Mouse (Mus musculus): Measurements from ENCODE around the gene Dguok. TPM values are rescaled to one million over a fixed set of nuclear protein-coding genes. Genes with fewer than 3 reads are reported as not detected.
A peak's percentile ranks its signal among the peaks of the same experiment; 100 is the strongest.

Gene Dguok
- polyA plus RNA-seq, 1 experiment from 2014 or later, result 63.6 TPM

GRCm38 (mm10) chr6:83471739-83472138 is 35.0 kb downstream of the Dguok start:
- Histone ChIP-seq H3K36me3 (replicated peaks) (peaks cover 3% of the 10 kb centered on the region; the same call in 1 of the 2 replicates), H3K9me3 (no peaks in the 10 kb centered on the region), H3K27me3 (ENCODE audit: poor library complexity, severe bottlenecking) (no peaks in the 10 kb centered on the region), H3K4me1 (peaks cover 13% of the 10 kb centered on the region), H3K4me3 (no peak overlapping the region), H3K27ac (no peak overlapping the region)
- DNase-seq (ENCODE audit: extremely low spot score, low spot score), result no peak
- 90% methylated on average over 7 of the region's 7 CpGs for WGBS

GRCm38 (mm10) chr6:83464011-83464410 is 42.8 kb downstream of the Dguok start:
- H3K4me3 ChIP-seq, result no peak overlapping the region
- no peaks in the 10 kb centered on the region for H3K36me3 ChIP-seq (replicated peaks)
- no peak overlapping the region for H3K27ac ChIP-seq
- H3K9me3 ChIP-seq, result no peaks in the 10 kb centered on the region
- DNase-seq (ENCODE audit: extremely low spot score, low spot score), result no peak
- 0 out of 2 replicates have a peak, but pooled peaks cover under 1% of the 10 kb centered on the region for H3K27me3 ChIP-seq (ENCODE audit: poor library complexity, severe bottlenecking)
- peaks cover 14% of the 10 kb centered on the region for H3K4me1 ChIP-seq

- DNase-seq (ENCODE audit: extremely low spot score, low spot score), result no peak
- H3K9me3 ChIP-seq, result no peaks in the 10 kb centered on the region
- WGBS, result 86% methylated on average over 4 of the region's 4 CpGs
- no peak within 1 kb of the TSS for H3K27ac ChIP-seq
- H3K4me3 ChIP-seq, result no peak within 1 kb of the TSS
- peaks cover 49% of the 10 kb centered on the region for H3K4me1 ChIP-seq
- peaks cover 9% of the 10 kb centered on the region for H3K36me3 ChIP-seq (replicated peaks)
- peaks cover 11% of the 10 kb centered on the region; the same call in 1 of the 2 replicates for H3K27me3 ChIP-seq (ENCODE audit: poor library complexity, severe bottlenecking)
Observed at GRCm38 (mm10) chr6:83459034-83459644, 47.6 kb downstream of the Dguok start, which contains the start of gene Tet3. TSS of gene Tet3 (minus strand) at chr6:83459084.

- DNase-seq (ENCODE audit: extremely low spot score, low spot score), result peak; percentile 71
- Histone ChIP-seq H3K27ac (peak overlapping the region; percentile 100), H3K27me3 (ENCODE audit: poor library complexity, severe bottlenecking) (peaks cover 11% of the 10 kb centered on the region; the same call in 1 of the 2 replicates), H3K9me3 (no peaks in the 10 kb centered on the region), H3K4me1 (peaks cover 68% of the 10 kb centered on the region), H3K36me3 (replicated peaks) (peaks cover 25% of the 10 kb centered on the region), H3K4me3 (peak overlapping the region; percentile 90)
- 3% methylated on average over 33 of the region's 33 CpGs for WGBS
Observed at GRCm38 (mm10) chr6:83456984-83457810, 49.6 kb downstream of the Dguok start.

- peaks cover 11% of the 10 kb centered on the region; the same call in 1 of the 2 replicates for H3K27me3 ChIP-seq (ENCODE audit: poor library complexity, severe bottlenecking)
- peak overlapping the region; percentile 90 for H3K4me3 ChIP-seq
- peak; percentile 73 for DNase-seq (ENCODE audit: extremely low spot score, low spot score)
- peaks cover 33% of the 10 kb centered on the region for H3K36me3 ChIP-seq (replicated peaks)
- H3K27ac ChIP-seq, result peak overlapping the region; percentile 100
- WGBS, result under 1% methylated on average over 84 of the region's 105 CpGs
- H3K4me1 ChIP-seq, result peaks cover 75% of the 10 kb centered on the region
- no peaks in the 10 kb centered on the region for H3K9me3 ChIP-seq
Observed at GRCm38 (mm10) chr6:83456131-83456983, 50.4 kb downstream of the Dguok start.

GRCm38 (mm10) chr6:83455328-83456130 is 51.2 kb downstream of the Dguok start:
- H3K9me3 ChIP-seq, result no peaks in the 10 kb centered on the region
- peaks cover 42% of the 10 kb centered on the region for H3K36me3 ChIP-seq (replicated peaks)
- DNase-seq (ENCODE audit: extremely low spot score, low spot score), result no peak
- H3K4me3 ChIP-seq, result peak overlapping the region; percentile 90
- peaks cover 11% of the 10 kb centered on the region; the same call in 1 of the 2 replicates for H3K27me3 ChIP-seq (ENCODE audit: poor library complexity, severe bottlenecking)
- peaks cover 83% of the 10 kb centered on the region for H3K4me1 ChIP-seq
- H3K27ac ChIP-seq, result peak overlapping the region; percentile 100
- 2% methylated on average over 34 of the region's 41 CpGs for WGBS

- Histone ChIP-seq H3K27me3 (ENCODE audit: poor library complexity, severe bottlenecking) (peaks cover 7% of the 10 kb centered on the region; the same call in 1 of the 2 replicates), H3K27ac (peak overlapping the region; percentile 100), H3K9me3 (no peaks in the 10 kb centered on the region), H3K36me3 (replicated peaks) (peaks cover 60% of the 10 kb centered on the region), H3K4me3 (peak overlapping the region; percentile 90), H3K4me1 (peaks cover 96% of the 10 kb centered on the region)
- 60% methylated on average over 11 of the region's 11 CpGs for WGBS
- no peak for DNase-seq (ENCODE audit: extremely low spot score, low spot score)
Observed at GRCm38 (mm10) chr6:83453706-83454105, 53.1 kb downstream of the Dguok start.

GRCm38 (mm10) chr6:83450451-83451303 is 56.1 kb downstream of the Dguok start:
- no peaks in the 10 kb centered on the region for H3K27me3 ChIP-seq (ENCODE audit: poor library complexity, severe bottlenecking)
- peaks cover 91% of the 10 kb centered on the region for H3K4me1 ChIP-seq
- no peak overlapping the region for H3K27ac ChIP-seq
- no peaks in the 10 kb centered on the region for H3K9me3 ChIP-seq
- WGBS, result 79% methylated on average over 9 of the region's 9 CpGs
- DNase-seq (ENCODE audit: extremely low spot score, low spot score), result no peak
- H3K36me3 ChIP-seq (replicated peaks), result peaks cover 90% of the 10 kb centered on the region
- H3K4me3 ChIP-seq, result no peak overlapping the region

- no peak for DNase-seq (ENCODE audit: extremely low spot score, low spot score)
- peaks cover 97% of the 10 kb centered on the region for H3K36me3 ChIP-seq (replicated peaks)
- peaks cover 91% of the 10 kb centered on the region for H3K4me1 ChIP-seq
- WGBS, result 82% methylated on average over 3 of the region's 3 CpGs
- no peaks in the 10 kb centered on the region for H3K9me3 ChIP-seq
- H3K4me3 ChIP-seq, result no peak overlapping the region
- H3K27ac ChIP-seq, result no peak overlapping the region
- no peaks in the 10 kb centered on the region for H3K27me3 ChIP-seq (ENCODE audit: poor library complexity, severe bottlenecking)
Observed at GRCm38 (mm10) chr6:83449440-83449839, 57.3 kb downstream of the Dguok start.

- Histone ChIP-seq H3K36me3 (replicated peaks) (peaks cover 94% of the 10 kb centered on the region), H3K4me3 (no peak overlapping the region), H3K4me1 (peaks cover 91% of the 10 kb centered on the region), H3K27me3 (ENCODE audit: poor library complexity, severe bottlenecking) (no peaks in the 10 kb centered on the region), H3K27ac (no peak overlapping the region), H3K9me3 (no peaks in the 10 kb centered on the region)
- DNase-seq (ENCODE audit: extremely low spot score, low spot score), result no peak
- 86% methylated on average over 4 of the region's 4 CpGs for WGBS
Observed at GRCm38 (mm10) chr6:83448911-83449310, 57.9 kb downstream of the Dguok start.

GRCm38 (mm10) chr6:83447031-83447430 is 59.7 kb downstream of the Dguok start:
- no peak overlapping the region for H3K27ac ChIP-seq
- H3K4me1 ChIP-seq, result peaks cover 91% of the 10 kb centered on the region
- 91% methylated on average over 7 of the region's 7 CpGs for WGBS
- H3K9me3 ChIP-seq, result no peaks in the 10 kb centered on the region
- DNase-seq (ENCODE audit: extremely low spot score, low spot score), result no peak
- H3K4me3 ChIP-seq, result no peak overlapping the region
- peaks cover 89% of the 10 kb centered on the region for H3K36me3 ChIP-seq (replicated peaks)
- no peaks in the 10 kb centered on the region for H3K27me3 ChIP-seq (ENCODE audit: poor library complexity, severe bottlenecking)

All from forebrain, embryonic 10.5 days (tissue).